Mouse (Mus musculus) layer of hippocampus, postnatal 10 days (tissue): ENCODE measurements around the gene Zranb3. TPM values are rescaled to one million over a fixed set of nuclear protein-coding genes. Genes with fewer than 3 reads are reported as not detected.
"Not testable (repeated sequence)": the region's sequence is repeated elsewhere in the genome, so short reads cannot be mapped to it uniquely, and the experiment has no call there.

Experiments used
- DNase-seq, 2 experiments: peaks; one replicate each; pipeline ENCODE4 v3.0.0; 2021; ENCODE audit warnings: low spot score in 2 of 2
- total RNA-seq, 2 experiments: library from RNA; stranded (reverse); gene quantifications; 2 replicates each; pipeline ENCODE4 v1.2.3; 2021

Zranb3 gene
- total RNA-seq, 2 experiments from 2014 or later: 8.0 to 9.0 TPM

DNA sequence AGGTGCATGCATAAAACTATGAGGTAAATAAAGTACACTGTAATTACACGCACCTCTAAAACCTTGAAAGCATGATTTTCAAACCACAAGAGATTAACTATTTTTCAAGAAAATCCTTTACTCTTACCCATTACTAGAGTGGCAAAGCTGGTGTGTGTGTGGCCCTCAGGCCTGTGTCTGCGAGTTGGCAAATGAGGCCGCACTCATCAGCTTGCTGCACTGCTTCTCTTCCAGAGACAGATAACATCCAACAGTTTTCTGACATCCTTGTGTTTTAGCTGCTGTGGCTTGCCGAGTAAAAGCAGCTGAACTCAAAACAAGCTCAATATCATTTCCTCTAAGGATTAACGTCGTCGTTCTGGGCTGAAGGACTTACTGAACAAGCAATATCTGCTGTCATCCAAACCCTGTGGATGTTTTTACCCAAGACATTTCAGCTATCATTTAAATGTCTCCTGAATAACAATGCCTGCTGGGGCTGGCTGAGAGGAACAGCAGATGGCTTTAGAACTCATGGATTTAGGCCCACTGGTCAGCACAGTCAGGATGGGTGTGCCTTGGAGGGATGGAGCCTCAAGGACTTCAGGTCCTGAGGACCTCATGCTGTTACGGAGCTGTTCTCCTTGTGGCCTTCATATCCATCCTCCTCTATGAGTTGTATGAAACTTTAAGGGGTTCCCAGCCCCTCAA is 42.0 kb downstream of the Zranb3 start:
- DNase-seq: no peak

GRCm38 (mm10) chr1:128058625-128059024 is 44.2 kb downstream of the Zranb3 start:
- no peak for DNase-seq

- no peak for DNase-seq
Measured at GRCm38 (mm10) chr1:128057269-128057668, 45.6 kb downstream of the Zranb3 start.

DNA sequence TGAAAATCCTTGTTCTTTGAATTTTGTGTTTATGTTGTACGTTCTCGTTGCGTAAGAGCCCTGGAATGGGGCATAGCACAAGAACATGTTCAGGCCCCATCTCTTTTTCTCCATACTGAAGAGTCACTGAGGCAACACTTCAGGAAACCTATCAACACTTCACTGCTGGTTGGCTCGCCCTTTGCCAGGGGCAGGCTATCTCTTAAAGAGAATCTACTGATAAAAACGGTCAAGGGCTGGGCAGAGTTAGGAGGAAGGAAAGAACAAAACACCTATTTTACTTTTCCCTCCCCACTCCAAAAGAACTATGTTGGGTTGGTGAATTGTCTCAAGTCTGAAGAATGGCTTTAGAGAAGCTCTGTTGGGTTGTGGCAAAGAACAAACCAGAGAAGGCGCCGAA is 55.9 kb downstream of the Zranb3 start:
- DNase-seq: no peak

DNA sequence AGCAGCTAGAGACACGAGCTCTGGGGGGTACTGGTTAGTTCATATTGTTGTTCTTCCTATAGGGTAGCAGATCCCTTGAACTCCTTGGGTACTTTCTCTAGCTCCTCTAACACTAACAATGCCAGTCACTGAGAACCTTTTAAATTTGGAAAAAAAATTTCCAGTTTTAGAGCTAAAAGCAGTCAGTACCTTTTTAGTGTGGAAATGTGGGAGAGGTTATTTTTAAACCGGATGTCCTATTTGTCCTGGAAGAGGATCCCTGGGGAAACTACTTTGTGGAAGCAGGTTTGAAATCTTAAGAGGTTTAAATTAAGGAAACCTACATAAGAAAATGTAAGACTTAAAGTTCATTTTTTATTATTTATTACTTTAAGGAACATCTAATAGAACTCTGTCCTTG is 56.4 kb downstream of the Zranb3 start:
- DNase-seq: no peak

GRCm38 (mm10) chr1:128044181-128044580 is 58.7 kb downstream of the Zranb3 start:
- no peak for DNase-seq

GRCm38 (mm10) chr1:128036296-128036695 is 66.6 kb downstream of the Zranb3 start:
- no peak for DNase-seq

DNA sequence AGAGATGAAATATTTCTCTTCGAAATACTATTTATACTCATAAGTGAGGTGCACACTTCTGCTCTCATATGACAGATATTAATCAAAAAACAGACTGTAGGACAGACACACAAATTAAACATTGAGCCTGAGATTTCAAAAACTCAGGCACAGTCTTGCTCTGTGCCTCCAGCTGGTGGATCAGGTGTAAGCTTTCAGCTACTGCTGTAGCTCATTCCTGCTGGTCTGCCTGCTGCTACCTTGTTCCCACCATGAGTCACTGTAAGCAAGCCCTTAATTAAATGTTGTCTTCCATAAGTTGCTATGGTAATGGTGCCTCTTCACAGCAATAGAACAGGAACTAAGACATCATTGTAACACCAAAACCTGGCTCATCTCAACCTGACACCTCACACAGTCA is 70.7 kb downstream of the Zranb3 start:
- peak; percentile 16 to 25 for DNase-seq

- DNase-seq: no peak
Measured at GRCm38 (mm10) chr1:128031524-128031923, 71.3 kb downstream of the Zranb3 start.

DNA sequence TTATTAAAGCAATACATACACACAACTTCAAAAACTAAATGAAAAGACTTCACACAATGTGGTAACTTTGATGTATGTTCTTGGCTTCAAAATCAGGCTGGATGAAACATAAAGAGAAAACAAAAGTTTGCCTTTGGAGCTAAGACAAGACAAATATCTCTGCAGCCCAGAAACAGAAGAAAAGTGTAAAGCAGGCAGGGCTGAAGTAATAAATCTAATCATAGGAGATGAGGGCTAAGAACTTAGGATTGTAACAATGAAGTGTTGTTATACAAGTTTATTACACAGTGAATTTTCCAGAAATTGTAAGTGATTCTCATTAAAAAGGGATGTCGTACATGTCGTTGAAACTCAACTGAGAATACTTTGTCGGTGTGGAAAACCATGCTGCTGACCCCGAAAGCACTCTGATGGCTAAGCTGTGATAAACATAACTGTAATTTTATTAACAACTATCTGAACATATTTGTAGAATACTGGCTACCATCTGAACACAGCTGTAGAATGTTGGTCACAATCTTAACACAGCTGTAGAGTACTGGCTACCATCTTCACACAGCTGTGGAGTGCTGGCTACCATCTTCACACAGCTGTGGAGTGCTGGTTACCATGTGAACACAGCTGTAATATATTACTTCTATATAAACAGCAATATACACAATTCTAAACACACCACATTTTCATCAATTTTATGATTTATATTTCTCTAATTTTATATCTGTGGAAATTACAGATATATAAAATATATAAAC is 78.3 kb downstream of the Zranb3 start:
- DNase-seq: no peak

- no peak for DNase-seq
Measured at GRCm38 (mm10) chr1:128020001-128020770, 82.7 kb downstream of the Zranb3 start.

DNA sequence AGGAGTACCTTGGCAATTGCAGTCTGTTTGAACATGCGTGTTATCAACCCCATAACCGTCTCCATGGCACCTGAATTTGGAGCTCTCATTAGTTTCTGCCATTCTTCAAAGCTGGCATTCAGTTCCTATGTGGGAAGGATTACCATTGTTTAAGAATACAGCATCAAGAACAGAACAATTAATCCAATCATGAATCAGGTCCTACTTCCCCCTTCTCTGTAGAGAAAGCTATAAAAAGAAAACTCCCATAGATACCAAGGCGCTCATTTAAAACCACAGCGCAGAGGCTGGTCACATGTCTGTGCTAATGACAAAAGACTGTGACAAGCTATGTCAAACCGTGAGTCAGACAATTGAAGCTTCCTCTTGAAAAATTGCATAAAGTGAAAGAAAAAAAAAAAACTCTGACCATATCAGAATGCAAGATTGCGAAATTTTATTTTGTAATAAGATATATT is 86.8 kb downstream of the Zranb3 start:
- DNase-seq: no peak

DNA sequence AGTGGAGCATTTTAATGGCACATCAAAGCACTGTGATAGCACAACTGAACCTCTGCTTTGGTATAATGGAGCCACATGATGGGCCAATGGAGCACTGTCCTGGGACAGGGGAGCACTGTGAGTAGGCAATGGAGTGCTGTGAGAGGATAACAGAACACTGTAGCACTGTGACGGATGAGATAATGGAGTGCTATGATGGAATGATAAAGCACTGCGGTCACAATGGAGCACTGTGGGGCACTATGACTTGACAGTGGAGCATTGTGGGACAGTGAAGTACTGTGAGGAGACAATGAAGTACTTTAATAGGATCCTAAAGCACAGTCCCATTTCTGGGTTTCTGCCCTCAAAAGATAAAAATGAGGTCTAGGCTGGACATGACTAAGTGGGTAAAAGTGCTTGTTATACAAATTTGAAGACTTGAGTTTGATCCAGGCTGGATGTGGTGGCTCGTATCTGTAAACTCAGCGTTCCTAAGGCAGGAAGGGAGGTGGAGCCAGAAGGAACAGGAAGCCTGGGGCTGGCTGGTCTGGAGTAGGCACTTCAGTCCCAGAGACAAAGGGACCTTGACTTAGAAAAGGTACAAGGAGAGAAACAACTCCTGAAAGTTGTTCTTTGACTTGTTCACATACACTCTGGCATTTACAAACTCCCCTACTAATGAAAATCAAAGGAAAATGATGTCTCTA is 89.0 kb downstream of the Zranb3 start:
- no peak for DNase-seq

DNA sequence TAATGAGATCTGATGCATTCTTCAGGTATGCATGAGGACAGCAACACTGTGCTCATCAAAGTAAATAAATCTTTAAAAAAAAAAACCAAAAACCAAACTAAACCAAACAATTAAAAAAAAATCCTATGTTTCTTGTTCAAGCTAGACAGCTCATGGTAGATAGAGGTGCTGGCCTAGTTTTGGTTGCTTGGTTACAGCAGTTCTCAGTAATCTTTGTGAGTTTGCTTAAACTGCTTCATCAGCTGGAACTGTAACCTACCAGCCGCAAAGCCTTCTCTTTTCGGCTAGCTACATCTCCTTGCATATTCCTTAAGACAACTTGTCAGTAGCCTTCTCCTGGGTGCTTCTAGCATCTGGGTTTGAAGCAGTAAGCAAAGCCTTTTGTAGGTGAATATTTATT is 93.1 kb downstream of the Zranb3 start:
- no peak for DNase-seq

DNA sequence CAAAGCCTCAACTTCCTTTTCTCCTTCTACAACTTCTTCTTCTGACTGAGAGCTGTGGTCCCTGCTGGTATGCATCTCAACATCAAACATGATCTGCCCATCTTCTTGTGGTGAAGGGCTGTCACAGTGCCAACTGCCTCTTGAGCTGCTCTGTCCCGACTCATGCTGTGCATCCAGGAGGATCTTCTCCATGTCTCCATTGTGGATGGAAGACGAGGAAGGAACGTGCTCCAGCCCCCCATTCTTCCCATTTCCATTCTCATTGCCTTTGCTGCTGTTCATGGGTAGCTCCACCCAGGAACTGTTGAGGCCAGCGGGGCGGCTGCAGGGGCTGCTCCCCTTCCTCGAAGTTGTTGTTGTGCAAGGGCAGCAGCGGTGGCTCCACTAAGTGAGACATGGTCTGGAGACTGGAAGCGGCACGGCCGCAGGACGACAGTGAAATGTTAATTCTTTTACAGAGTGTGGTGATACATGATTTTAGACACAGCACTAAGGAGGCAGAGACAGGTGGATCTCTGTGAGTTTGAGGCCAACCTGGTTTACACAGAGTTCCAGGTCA is 96.7 kb downstream of the Zranb3 start:
- DNase-seq: not testable (repeated sequence)

GRCm38 (mm10) chr1:128004371-128004720 is 98.5 kb downstream of the Zranb3 start:
- DNase-seq: no peak

GRCm38 (mm10) chr1:128003712-128004370 is 99.0 kb downstream of the Zranb3 start:
- no peak for DNase-seq

- no peak for DNase-seq
Measured at GRCm38 (mm10) chr1:128002159-128002558, 100.7 kb downstream of the Zranb3 start.

GRCm38 (mm10) chr1:128000931-128001330 is 101.9 kb downstream of the Zranb3 start:
- DNase-seq: not testable (repeated sequence)

- DNase-seq: no peak
Measured at GRCm38 (mm10) chr1:127993892-127994291, 109.0 kb downstream of the Zranb3 start.
